Mouse (Mus musculus) neural tube, embryonic 10.5 days (tissue): ENCODE measurements at regions not wholly inside any gene's neighbourhood (a gene's known extent, or its start where the extent isn't known, plus 50 kb on each side); places are given as distances from the start of the nearest gene placed in this dataset.

Source experiments
- DNase-seq: peaks from one replicate; pipeline ENCODE4 v3.0.0-alpha.2; 2017; ENCODE audit warnings: low spot score; ENCODE audit errors: extremely low spot score

DNA sequence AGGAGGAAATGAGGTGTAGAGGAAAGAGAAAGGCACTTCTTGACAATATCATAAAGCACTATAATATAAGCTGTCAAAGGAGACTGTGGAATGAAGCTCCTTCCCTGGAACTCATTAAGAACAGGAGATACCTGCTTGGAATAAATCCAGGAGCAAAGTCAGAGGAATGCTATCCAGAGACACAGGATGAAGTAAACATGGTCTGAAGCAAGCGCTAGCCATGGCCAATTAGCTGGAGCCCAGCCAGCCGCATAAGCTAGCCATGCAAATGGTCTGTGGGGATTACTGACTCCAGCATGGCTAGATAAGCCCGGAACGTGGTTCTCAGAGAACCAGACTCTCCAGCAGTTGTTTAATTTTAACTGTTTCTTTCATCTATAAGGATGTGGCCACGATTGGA is 54.9 kb upstream of the Gpc3 start:
- DNase-seq = no peak

DNA sequence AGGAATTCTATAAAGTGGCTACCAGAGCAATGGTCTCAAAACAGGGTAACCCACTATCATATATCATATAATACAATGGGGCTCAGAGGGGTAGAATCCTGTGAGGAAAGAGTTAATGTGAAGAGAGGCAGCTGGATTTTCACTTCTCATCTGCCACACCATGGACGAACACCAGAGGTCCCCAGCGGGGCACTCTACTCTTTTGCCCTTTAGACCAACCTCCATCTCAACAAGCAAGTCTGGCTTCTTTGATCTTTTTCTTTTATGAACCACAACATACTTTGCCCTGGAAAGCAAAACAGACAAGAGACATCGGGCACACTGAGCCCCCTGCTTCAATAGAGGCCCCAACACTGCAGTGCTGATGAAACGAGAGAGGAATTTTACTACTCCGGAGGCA is 65.3 kb upstream of the Gpc3 start:
- DNase-seq = peak; percentile 46

DNA sequence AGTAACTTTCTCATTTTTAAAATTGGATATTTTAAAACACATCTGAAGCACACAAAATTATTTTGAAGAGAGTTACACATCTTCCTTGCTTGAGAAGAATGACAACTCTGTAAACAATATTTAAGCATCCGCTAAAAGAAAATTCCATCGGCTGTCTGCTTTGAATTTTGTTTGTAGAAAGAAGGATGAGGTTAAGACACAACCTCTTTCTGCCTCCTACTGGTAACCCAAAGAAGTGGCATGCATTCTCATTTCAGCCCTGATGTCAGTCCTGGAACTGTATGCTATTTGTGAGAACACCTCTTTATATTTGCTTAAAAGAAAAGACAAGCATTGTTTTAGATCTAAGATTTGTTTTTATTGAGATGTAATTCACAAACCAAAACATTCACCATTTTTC is 80.6 kb upstream of the Gpc3 start:
- DNase-seq = no peak

DNA sequence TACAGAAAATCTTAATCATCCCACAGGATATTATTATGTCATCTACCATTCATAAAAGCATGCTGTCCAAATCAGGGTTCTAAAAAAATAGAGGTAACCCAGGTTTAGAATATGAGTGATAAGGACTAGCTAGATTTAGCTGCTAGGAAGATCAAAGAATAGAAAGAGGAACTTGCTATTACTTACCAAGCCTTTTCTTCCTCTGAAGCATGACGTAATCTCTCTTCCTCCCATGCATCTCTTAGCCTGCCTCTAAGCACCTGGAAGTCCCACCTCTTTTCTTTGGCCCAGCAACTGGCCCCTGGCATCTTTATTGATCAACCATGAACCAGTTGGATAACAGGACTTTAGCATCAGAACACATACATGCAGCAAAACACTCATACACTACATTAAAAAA is 85.9 kb upstream of the Gpc3 start:
- no peak for DNase-seq

DNA sequence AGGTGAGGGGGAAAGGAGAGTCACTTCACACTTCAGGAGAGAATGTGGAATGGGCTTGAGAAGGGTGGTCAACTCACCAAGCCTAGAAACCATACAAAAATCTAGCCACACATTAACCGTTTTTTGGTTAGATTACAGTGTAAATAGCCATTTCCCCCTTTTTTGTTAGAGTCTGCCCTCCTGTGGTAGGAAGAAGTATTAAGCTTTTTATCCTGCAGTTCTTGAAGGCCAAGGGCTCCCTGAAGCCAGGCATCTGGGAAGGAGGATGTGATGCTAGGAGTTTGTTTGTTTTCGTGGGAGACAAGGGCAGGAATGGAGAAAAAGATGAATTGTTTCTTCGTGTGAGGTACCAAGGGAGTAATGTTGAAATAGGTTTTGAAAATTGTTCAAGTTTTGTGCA is 73.5 kb upstream of the Ccdc160 start:
- DNase-seq = no peak

DNA sequence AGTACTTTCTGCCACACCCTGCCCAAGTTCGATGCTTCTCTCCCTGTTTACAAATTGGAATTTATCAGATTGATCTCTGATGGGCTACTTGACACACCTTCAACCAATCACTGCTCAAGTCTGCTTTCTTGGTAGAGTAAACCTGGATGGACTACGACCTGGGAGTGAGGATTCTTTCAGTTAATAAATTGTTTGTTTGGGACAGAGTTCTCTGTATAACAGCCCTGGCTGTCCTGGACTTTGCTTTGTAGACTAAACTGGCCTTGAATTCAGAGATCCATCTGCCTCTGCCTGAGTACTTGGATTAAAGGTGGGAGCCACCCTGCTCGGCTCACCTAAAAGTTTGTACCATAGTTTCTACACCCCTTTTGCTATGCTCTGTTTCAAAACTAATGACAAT is 52.9 kb upstream of the Ccdc160 start:
- DNase-seq = no peak
